Mouse (Mus musculus) ZHBTc4 (cell line): ENCODE results near the gene Cwh43.

Experiments used
- DNase-seq: peaks from one replicate; pipeline ENCODE4 v3.0.0-alpha.2; 2011; ENCODE audit warnings: low read depth, low spot score

The Cwh43 gene

DNA sequence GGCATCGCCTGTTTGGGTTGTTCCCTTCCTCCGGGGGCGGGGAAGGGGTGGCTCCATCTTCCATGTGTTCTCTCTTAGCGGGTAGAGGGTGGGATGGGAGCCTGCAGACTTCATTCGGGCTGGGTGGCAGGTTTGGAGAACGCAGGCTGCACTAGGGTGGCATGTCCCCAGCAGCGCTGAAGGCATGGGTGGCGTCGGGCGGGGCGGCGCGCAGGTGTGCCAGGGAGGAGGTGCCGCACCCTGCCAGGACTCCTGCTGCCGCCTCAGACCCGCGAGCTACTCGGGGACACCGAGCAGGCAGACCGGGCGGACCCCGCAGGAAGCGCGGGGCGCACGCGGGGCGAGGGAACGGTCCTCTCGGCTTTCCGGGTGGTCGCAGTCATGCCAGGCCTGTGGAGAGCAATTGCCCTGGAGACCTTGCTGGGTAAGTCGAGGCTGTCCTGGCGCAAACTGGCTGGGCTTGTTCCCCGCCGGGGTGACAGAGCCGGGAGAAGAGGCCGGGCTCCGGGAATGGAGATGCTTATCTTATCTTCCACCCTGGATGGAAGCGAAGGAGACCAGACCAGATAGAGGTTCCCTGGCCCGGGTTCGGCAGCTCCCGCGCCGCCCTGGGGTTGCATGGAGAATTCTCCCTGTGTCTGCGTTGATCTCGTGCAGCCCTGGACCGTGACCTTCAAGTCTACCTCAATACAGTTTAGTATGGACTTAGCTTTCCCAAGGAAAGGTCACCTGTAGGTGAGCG, at the start of gene Cwh43:
Gene Cwh43, plus strand, starts transcription at position 95 of the 742 bp plus-strand sequence.
- DNase-seq = peak; percentile 47

DNA sequence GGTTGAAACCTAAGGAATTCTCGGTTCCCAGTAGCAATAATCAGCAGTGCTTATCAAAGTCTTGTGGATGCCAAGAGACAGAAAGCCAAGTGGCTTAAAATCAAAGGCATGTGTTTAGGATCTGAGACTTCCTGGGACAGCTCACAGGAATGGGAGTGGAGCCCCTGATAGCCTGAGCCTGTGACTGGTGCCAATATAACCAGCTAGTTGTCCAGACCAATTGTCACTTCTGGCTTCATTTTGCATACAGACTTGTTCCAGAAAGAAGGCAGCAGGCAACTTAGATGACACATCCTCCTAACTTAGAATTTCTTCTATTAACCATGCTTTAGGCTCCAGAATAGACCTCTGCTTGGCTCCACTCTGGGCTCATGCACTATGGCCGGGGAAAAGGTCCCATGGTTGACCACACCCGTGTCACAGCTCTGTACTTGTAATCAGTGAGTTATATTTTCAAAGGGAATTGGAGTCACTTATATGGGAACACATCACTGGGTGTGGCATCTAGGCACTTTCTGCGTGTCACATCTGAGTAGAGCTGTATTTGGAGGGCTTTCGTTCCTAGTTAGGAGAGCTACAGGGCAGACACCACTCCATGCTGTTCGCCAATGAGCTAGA, 46.6 kb upstream of the Cwh43 start:
- DNase-seq = no peak

DNA sequence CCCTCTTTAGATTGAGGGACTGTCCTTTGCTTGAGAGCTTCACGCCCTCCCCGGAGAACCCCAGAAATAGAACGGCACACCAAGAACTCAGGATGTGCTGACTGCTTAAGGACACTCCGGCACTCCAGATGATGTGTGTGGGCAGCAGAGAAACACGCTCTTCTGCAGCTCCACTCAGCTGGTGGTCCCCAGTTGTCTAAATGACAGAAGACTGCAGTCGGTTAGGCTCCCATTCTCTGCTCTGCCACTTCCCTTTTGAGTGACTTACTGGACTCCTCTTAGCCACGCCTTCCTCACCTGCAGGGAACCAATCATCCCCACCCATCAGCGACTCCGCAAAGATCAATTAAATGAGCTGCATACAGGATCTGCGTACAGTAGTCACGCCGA, 46.1 kb upstream of the Cwh43 start:
- DNase-seq = peak; percentile 69

DNA sequence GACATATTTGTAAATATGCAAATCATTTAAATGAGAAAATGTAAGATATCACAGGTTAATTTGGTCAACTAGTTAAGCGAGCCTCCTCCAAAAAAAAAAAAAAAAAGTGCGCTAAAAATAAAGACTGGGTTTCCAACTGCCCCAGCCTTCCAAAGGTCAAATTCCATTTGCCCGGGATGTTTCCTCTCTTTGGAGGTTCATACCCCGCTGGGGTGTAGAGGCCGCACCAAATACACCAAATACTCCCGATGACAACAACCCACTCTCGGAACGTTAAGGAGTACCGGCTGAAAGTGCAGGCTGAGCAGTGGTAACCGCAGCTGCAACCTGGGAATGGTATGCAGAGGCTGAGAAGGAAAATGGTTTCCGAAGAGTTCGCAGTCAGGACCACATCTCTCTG, 45.6 kb upstream of the Cwh43 start:
- peak; percentile 43 for DNase-seq

DNA sequence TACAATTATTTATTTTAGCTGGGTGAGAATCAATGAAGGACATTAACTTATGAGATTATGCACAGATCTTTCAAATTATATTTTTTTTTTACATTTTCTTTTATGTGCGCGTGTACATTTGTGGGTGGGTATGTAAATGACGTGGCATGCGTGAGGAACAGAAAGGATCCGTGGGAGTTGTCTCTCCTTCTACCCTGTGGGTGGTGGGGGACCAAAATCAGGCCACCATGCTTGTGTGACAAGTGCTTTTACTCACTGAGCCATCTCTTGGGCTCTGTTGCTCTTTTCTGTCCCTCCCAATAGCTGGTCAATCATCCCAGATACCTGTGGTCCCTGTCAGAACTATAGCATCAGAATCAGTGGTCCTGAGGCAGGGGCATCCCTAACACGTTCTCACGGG, 43.5 kb upstream of the Cwh43 start:
- DNase-seq = no peak

DNA sequence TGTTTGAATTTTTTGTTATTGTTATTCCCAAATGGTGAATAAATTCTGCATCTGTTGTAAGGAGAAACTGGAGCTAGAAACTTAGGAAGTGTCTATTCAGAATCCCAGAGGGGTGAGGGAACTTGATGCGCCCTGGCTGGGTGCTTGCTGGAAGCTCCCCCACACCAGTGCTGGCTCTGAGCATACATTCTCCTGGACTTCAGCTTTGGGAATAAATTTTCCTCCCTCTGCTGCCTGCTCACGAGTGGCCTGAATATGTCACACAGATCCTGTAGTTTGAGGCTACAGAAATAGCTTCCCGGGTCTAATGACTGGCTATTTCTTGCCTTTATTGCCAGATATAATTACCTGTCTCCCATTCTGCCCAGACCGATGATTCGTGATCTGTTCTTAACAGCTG, 43.1 kb upstream of the Cwh43 start:
- DNase-seq = no peak

DNA sequence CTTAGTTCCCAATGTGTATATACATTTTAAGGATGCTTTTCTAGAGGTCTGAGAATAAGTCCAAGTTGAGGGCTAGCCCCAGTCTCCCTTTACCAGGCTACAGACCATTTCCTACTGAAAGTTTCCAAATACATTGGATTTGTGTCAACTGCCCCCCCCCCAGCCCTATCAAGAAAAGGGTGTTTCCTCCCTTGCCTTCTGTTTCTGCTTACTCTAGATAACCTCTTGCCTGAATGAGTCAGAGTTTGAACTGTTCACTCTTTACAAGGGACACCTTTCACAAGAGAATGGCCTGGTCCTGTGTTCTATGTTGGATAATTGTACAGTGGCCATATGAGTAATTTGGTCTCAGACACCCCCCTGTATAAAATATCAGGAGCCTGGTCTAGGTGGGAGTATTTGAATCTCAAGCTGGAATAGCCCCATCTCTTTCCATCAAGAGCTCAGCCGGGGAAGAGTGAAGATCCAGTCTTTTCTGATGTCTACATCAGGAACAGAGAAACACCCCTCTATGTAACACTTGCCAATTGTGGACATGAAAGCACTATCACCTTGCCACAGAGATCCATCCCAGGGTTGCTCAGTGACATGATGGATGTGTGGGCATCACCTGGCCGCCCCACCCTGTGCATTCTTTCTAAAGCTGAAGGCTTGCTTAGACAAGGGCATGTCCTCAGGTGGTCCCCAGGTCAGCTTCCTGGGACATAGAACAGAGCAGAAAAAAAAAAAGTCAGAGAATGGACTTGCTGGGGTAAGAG, 41.6 kb upstream of the Cwh43 start:
- DNase-seq = no peak

DNA sequence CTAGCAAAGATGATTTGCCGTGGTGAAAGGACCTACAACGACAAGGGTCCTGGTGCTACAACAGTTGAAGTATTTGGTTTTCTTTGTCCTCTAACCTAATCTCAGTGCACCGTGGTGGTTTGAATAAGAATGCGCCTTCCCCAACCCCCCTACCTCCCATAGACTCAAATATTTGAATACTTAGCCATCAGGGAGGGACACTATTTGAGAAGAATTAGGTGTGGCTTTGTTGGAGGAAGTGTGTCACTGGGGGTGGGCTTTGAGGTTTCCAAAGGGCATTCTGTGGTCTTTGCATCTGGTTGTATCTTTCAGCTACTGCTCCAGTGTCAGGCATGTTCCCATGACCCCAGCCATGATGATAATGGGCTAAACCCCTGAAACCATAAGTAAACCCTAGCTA, 38.0 kb upstream of the Cwh43 start:
- peak; percentile 89 for DNase-seq

DNA sequence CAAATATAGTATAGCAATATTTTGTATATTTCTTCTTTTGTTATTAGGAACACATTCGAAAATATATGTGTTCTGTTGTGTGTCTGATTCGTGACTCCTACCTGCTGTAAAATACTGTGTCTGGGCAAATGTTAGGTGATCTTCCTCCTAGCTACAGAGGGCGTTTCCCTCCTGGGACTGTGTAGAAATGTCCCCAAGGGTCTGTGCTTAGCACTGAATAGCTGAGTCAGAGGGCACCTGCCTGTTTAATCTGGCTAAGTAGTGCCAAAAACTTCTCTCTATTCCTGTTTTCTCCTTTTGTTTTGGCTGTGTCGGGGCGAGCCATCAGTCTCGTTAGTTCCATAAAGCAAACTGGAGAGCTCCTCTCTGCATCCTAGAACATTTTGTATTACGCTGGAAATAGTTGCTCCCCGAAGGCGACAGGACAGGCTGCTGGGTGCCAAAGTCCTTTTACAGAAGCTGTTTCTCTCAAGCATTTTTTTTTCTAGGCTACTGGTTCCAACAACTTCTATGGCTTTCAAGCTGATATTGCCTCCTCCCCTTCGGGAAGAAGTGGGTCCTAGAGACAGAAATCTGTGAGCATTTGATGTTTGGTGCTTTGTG, 36.9 kb upstream of the Cwh43 start:
- DNase-seq = peak; percentile 51

DNA sequence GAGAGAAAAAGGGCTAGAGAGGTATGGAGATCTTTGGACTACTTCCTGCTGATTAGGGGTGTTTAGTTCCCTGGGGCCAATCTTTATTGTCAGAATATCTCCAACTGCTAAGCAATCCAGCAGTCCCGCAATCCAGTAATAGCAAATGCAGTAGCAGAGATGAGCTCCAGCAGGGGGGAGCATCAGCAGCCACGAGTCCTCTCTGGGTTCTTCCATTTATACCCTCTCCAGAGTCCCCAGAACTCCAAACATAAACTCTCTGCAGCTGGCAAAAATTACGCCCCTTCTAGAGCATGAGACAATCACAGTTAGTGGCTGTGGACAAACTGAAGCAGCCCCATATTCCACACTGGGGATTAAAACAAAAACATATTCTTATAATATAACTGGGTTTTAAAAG, 36.1 kb upstream of the Cwh43 start:
- no peak for DNase-seq

DNA sequence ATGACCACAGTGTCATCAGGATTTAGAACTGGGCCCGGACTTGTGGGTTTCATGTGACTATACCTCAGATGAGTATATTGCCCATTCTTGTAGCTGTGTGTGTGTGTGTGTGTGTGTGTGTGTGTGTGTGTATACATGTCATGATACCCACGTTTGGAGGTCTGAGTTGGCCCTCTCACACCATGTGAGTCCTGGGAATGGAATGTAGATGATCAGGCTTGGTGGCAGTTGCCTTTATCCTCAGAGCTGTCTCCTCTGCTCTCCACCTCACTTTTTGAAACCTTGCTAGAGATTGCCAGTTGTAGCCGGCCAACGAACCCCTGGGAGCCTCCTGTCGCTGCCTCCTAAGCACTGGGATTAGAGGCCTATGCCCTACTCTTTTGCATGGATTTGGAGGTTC, 33.3 kb upstream of the Cwh43 start:
- no peak for DNase-seq

DNA sequence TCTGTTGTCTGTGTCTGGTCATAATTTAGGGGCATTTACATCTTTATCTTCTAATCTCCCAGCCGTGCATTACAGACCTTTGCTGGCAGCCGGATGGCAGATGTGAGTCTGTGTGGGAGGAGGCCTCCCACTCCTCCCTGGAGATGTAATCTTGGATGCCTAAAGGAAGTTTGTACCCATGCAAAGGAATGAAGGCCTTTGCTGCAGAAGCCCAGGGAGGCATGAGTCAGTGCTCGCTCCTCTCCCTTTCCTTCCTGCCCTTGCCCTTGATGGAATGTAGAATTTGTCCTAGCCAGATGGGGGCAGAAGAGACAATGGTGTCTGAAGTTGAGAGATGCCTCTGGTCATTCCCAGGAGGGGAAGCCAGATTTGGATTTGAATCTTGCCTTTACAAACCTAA, 32.7 kb upstream of the Cwh43 start:
- no peak for DNase-seq

DNA sequence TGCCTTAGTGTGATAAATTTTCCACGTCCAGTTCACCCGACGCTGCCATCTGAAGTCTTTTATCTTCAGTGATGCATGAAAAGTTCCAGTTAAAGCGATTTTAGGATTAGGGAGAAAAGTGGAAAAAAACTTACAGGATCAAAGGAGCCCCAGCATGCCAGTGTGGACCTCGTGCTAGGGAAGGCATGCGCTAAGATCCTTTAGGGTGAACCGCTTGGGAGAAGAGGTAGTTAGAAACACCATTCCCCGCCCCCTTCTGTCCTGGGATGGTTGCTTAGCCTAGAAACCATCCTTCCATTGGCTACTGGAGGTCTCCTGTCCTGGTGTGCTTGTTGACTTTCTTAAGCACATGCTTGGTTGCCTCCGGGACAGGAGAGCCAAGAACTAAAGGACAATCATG, 29.8 kb upstream of the Cwh43 start:
- DNase-seq = peak; percentile 40

DNA sequence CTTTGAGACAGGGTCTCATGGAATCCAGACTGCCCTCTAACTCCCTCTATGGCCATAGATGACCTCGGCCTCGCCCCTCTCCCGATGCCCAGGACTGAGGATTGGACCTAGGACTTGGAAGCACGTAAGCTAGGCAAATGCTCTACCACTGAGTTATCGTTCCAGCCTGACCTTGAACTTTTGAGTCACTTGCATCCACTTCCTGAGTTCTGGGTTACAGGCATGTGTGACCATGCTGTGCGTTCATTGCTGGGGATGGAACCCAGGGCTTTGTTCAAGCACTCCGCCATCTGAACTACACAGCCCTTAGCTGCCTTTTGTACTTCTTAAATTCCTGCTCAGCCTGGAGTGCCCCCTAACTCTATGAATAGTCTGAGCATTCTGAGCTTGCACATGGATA, 29.4 kb upstream of the Cwh43 start:
- no peak for DNase-seq

DNA sequence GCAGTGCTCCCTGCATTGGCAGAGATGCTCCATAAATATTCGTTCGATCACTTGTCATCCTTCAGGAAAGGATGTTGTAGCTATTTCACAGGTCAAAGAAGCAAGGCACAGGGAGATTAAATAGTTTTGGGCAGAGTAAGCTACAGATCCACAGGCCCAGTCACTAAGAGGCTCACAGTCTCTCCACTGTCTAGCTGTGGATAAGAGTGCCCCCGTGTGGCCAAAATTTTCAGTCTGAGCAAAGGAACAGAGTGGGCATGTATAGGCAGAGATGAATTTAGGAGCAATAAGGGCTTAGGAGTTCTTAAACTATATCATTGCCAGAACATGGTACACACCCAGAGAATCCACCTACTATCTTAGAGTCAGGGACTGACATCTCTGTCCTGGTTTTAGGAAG, 26.0 kb upstream of the Cwh43 start:
- DNase-seq = peak; percentile 84

DNA sequence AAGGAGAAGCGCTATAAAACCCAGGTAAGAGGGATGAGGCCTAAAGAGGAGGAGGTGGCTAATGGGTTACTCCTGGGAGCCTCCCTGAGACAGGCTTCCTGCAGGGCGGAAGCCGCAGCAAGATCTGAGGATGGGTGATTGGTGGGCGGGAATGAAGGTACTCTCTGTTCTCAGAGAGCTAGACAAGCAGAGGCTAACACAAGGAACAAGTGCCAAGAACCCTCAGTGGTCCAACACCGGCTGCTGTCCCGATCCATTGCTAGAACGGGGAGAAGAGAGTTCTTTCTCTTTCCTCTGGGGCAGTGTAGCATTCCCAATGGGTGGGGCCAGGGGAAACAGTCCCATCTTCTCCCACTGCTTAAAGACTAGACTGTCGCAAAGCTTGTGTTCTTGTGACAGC, 25.0 kb upstream of the Cwh43 start:
- DNase-seq = no peak

DNA sequence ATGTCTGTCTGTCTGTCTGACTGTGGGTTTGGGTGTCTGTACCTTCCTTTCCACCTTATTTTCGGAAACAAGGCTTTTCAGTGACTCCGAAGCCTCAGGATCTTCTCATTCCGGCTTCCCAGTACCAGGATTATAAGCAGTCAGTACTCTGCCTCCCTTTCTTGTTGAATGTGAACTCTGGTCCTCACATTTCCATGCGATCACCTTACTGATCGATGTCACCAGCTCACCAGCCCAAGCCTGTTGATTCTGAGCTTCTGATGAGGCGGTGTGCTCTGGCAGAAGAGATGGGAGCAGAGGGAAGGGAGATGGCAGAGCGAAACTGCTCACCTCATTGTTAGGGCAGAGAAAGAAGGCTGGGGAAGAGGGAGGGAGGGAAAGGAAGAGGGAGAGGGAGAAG, 24.4 kb upstream of the Cwh43 start:
- no peak for DNase-seq

DNA sequence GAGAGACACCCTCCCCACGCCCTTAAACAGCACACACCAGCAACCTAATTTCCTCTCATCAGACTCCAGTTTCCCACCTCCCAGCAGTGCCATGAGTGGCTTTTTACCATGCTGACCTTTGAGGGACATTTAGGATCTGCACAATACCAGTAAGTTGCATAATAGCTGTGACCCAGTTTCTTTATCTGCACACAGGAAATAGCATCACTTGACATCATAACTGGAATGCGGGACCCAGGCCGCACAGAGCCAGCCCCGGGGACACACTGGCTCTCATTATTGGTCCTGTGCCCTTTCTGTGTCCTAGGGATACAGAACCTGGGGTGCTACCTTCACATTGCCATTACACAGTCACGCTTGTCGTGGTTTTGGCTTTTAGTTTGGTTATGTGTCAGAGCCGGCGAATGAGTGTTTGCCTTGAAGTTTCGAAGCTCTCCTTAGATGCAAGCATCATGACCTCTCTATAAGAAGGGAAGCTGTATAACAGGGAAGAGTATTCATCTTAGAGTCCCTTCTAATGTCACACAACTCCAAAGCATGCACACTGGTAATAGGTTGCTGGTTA, 23.8 kb upstream of the Cwh43 start:
- no peak for DNase-seq

DNA sequence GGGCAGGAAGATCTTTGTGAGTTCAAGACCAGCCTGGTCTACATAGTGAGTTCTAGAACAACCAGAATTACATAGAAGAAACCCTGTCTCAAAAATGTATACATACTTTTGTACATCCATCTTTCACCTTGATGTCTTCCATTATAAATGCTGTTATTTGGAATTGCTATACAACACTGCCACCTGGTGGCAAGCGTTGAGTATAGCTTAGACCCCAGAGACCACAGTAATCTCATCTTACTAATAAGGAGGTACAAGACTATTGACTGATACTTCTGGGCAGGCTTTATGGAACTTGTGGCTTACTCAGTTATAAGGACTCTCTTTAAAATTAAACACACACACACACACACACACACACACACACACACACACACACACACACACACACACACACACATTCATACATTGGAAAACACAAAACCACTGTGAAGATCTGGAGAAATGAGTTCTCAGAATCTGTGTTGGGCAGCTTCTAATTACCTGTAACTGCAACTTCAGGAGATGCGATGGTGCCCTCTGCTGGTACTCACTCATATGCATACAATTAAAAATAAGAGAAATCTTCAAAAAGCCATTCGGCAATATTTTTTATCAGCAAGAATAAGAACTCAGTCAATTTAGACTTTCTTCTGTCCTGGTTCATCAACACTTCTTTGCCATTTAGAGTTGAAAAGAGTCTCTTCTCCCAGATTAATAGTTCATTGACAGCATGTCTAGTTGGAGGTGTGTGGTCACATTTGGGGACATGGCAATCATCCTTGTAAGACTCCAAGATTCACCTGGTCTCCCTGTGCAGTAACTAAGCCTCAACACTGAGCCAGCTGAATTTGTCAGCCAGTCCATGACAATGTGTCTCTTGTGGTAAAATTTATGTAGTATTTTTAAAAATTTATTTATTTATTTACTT, 22.9 kb upstream of the Cwh43 start:
- DNase-seq = peak; percentile 86

DNA sequence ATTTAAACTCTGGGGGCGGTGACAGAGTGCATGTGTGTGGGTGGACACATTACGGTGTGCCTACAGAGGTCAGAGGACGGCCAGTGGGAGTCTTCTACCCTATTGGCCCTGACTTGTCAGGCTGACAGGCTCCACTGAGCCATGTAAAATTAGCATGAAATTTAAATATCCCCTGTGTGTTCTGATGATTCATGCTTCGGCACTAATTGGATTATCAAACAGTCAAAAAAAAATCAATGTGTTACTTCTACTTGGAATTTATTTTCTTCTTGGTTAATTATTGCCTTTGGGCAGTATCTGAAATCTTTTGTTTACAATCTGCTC, 22.3 kb upstream of the Cwh43 start:
- DNase-seq = no peak

DNA sequence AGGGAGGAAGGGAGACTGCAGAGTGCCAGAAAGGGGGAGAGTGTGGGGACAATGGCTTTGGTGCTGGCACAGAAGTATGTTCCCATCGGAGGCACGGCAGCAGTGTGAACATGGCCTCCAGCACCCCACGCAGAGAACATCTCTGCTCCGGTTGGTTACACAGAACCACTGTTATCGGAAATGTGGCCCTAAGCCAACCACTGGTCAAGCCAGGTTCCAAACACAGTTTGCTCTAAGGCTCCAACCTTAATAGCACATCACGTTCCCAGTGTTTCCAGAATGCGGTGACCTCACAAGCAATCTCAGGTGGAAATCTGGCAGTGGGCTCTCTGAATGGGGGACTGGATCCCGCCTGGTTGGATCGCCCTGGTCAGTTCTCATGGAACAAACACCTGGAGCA, 12.8 kb upstream of the Cwh43 start:
- DNase-seq = no peak
